Mouse (Mus musculus) CD8-positive naive resting alpha-beta T cell, adult 57 days (primary cell): ENCODE data around the gene Tmem81. TPM values are rescaled to one million over a fixed set of nuclear protein-coding genes. Genes with fewer than 3 reads are reported as not detected.

Experiments
- total RNA-seq: library from RNA; stranded (reverse); gene quantifications from one replicate; pipeline ENCODE4 v1.2.4, GENCODE M21; 2023

Tmem81 gene
- total RNA-seq: 13.5 TPM

GRCm38 (mm10) chr1:132506058-132506457 is at the start of gene Tmem81:
Gene Tmem81, plus strand, starts transcription at chr1:132506230.

GRCm38 (mm10) chr1:132476928-132477691 is 28.9 kb upstream of the Tmem81 start, which contains the start of gene Rbbp5:
Gene Rbbp5, plus strand, starts transcription at chr1:132477365.

GRCm38 (mm10) chr1:132542762-132543306 is 36.8 kb downstream of the Tmem81 start, which contains the start of gene Cntn2:
Gene Cntn2, minus strand, starts transcription at chr1:132543256.

Other genes with a start within 250 kb of the Tmem81 start
- not detected for gene Klhdc8a, start 207.6 kb upstream of the Tmem81 start, total RNA-seq
- 13.2 TPM for gene Nuak2, start 190.1 kb upstream of the Tmem81 start, total RNA-seq
- 0.83 TPM for gene Tmcc2, start 114.9 kb upstream of the Tmem81 start, total RNA-seq
- gene Dstyk, start 88.7 kb upstream of the Tmem81 start, total RNA-seq: 21.5 TPM
- gene Rbbp5, start 28.9 kb upstream of the Tmem81 start, total RNA-seq: 52.2 TPM
- 0.92 TPM for gene Cntn2, start 37.0 kb downstream of the Tmem81 start, total RNA-seq
- 0.12 TPM for gene Nfasc, start 235.6 kb downstream of the Tmem81 start, total RNA-seq